Mouse (Mus musculus) inflammation-experienced regulatory T-cells, adult 6 months (primary cell): ENCODE results near the gene Pjvk. TPM values are rescaled to one million over a fixed set of nuclear protein-coding genes. Genes with fewer than 3 reads are reported as not detected.
"Not testable (repeated sequence)": the region's sequence is repeated elsewhere in the genome, so short reads cannot be mapped to it uniquely, and the experiment has no call there.

ENCODE experiments used
- ATAC-seq: one replicate; pipeline ENCODE4 v1.8.0; 2017
- polyA plus RNA-seq, 3 experiments: library from polyadenylated mRNA; unstranded; fragments of 100-300 nt; shearing (Covaris generic); gene quantifications; one replicate each; pipeline ENCODE4 v1.2.1; 2017

Gene Pjvk
- not detected for polyA plus RNA-seq

GRCm38 (mm10) chr2:76647883-76648570 is at the start of gene Pjvk, which contains the start of gene Prkra:
TSS of gene Pjvk (plus strand) at chr2:76648476.
TSS of gene Prkra (minus strand) at chr2:76648015.
- ATAC-seq, result peak; percentile 95

GRCm38 (mm10) chr2:76599214-76599613 is 49.1 kb upstream of the Pjvk start:
- no peak for ATAC-seq

- ATAC-seq, result no peak
Observed at GRCm38 (mm10) chr2:76602256-76602655, 46.0 kb upstream of the Pjvk start.

- no peak for ATAC-seq
Observed at GRCm38 (mm10) chr2:76606704-76607103, 41.6 kb upstream of the Pjvk start.

GRCm38 (mm10) chr2:76610326-76611104 is 37.8 kb upstream of the Pjvk start:
- no peak for ATAC-seq

- no peak for ATAC-seq
Observed at GRCm38 (mm10) chr2:76611996-76612395, 36.3 kb upstream of the Pjvk start.

- ATAC-seq, result peak; percentile 41
Observed at GRCm38 (mm10) chr2:76618078-76618477, 30.2 kb upstream of the Pjvk start.

GRCm38 (mm10) chr2:76620188-76620587 is 28.1 kb upstream of the Pjvk start:
- no peak for ATAC-seq

- no peak for ATAC-seq
Observed at GRCm38 (mm10) chr2:76621724-76622123, 26.6 kb upstream of the Pjvk start.

- ATAC-seq, result not testable (repeated sequence)
Observed at GRCm38 (mm10) chr2:76622316-76622715, 26.0 kb upstream of the Pjvk start.

GRCm38 (mm10) chr2:76630293-76630692 is 18.0 kb upstream of the Pjvk start:
- no peak for ATAC-seq

GRCm38 (mm10) chr2:76631600-76631999 is 16.7 kb upstream of the Pjvk start:
- no peak for ATAC-seq

- no peak for ATAC-seq
Observed at GRCm38 (mm10) chr2:76639637-76640036, 8.6 kb upstream of the Pjvk start.

GRCm38 (mm10) chr2:76643801-76644200 is 4.5 kb upstream of the Pjvk start:
- ATAC-seq, result no peak

- ATAC-seq, result peak; percentile 9
Observed at GRCm38 (mm10) chr2:76647441-76647869, 821 bp upstream of the Pjvk start.

- no peak for ATAC-seq
Observed at GRCm38 (mm10) chr2:76648666-76649141, 428 bp downstream of the Pjvk start.

- no peak for ATAC-seq
Observed at GRCm38 (mm10) chr2:76653070-76653469, 4.8 kb downstream of the Pjvk start.

GRCm38 (mm10) chr2:76654646-76655045 is 6.4 kb downstream of the Pjvk start:
- ATAC-seq, result no peak

- no peak for ATAC-seq
Observed at GRCm38 (mm10) chr2:76655444-76655843, 7.2 kb downstream of the Pjvk start.

- no peak for ATAC-seq
Observed at GRCm38 (mm10) chr2:76655982-76656381, 7.7 kb downstream of the Pjvk start.

- ATAC-seq, result no peak
Observed at GRCm38 (mm10) chr2:76658551-76658950, 10.3 kb downstream of the Pjvk start.

- no peak for ATAC-seq
Observed at GRCm38 (mm10) chr2:76659419-76659818, 11.1 kb downstream of the Pjvk start.

- no peak for ATAC-seq
Observed at GRCm38 (mm10) chr2:76665531-76665930, 17.3 kb downstream of the Pjvk start.

- no peak for ATAC-seq
Observed at GRCm38 (mm10) chr2:76667200-76667599, 18.9 kb downstream of the Pjvk start.
